Mouse (Mus musculus): ENCODE measurements at regions not wholly inside any gene's neighbourhood (a gene's known extent, or its start where the extent isn't known, plus 50 kb on each side); places are given as distances from the start of the nearest gene placed in this dataset.

DNA sequence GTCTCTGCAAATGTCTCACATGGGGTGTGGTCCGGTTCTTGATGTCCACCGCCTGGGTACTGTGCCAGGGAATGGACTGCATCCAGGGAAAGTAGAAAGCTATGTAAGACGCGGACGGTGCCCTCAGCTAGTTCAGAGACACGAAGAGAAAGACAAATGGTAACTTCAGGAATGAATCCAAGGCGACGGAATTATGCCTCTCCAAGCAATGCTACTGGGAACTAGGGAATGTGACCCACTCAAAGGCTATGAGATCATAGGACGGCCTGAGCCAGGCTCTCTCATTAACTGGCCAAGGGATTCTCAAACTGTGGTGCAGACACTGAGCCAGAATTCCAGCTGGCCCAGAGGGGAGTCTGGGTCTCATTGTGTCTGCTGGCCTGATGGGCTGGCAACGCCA lies 186.5 kb downstream of the Tle3 start:
- 96% methylated on average over 10 of the region's 10 CpGs for WGBS (ENCODE audit: missing documents)
- Histone ChIP-seq H3K27ac (no peak overlapping the region), H3K79me2 (ENCODE audit: inconsistent target) (no peaks in the 10 kb centered on the region), H3K4me3 (ENCODE audit: inconsistent target) (no peak overlapping the region), H3K36me3 (ENCODE audit: inconsistent target) (no peaks in the 10 kb centered on the region)

- no peak overlapping the region for H3K4me3 ChIP-seq (ENCODE audit: inconsistent target)
- WGBS (ENCODE audit: missing documents): 91% methylated on average over 7 of the region's 7 CpGs
- H3K79me2 ChIP-seq (ENCODE audit: inconsistent target): no peaks in the 10 kb centered on the region
- no peak overlapping the region for H3K27ac ChIP-seq
- no peaks in the 10 kb centered on the region for H3K36me3 ChIP-seq (ENCODE audit: inconsistent target)
These were observed 184.9 kb downstream of the Tle3 start for GRCm38 (mm10) chr9:61557025-61557424.

DNA sequence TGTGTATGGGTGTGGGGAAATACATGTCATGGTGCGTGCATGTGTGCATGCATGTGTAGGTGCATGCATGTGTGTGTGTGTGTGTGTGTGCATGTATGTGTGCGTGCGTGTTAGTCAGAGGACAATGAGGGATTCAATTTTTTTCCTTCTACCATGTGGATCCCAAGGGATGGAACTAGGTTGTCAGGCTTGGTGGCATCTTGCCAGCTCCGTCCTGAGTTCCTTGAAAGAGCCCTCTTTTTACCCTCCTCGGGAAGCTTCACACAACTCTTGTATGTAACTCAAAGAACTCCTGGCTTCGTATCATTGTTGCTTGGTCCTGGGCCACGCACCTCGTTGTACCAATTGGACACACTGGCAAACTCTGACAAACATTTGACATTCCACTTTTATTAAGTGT lies 183.0 kb downstream of the Tle3 start:
- Histone ChIP-seq H3K27ac (no peak overlapping the region), H3K36me3 (ENCODE audit: inconsistent target) (no peaks in the 10 kb centered on the region), H3K4me3 (ENCODE audit: inconsistent target) (no peak overlapping the region), H3K79me2 (ENCODE audit: inconsistent target) (no peaks in the 10 kb centered on the region)
- 95% methylated on average over 8 of the region's 8 CpGs for WGBS (ENCODE audit: missing documents)

GRCm38 (mm10) chr9:61554611-61555010 lies 182.4 kb downstream of the Tle3 start:
- 91% methylated on average over 7 of the region's 7 CpGs for WGBS (ENCODE audit: missing documents)
- Histone ChIP-seq H3K79me2 (ENCODE audit: inconsistent target) (no peaks in the 10 kb centered on the region), H3K4me3 (ENCODE audit: inconsistent target) (no peak overlapping the region), H3K27ac (no peak overlapping the region), H3K36me3 (ENCODE audit: inconsistent target) (no peaks in the 10 kb centered on the region)

DNA sequence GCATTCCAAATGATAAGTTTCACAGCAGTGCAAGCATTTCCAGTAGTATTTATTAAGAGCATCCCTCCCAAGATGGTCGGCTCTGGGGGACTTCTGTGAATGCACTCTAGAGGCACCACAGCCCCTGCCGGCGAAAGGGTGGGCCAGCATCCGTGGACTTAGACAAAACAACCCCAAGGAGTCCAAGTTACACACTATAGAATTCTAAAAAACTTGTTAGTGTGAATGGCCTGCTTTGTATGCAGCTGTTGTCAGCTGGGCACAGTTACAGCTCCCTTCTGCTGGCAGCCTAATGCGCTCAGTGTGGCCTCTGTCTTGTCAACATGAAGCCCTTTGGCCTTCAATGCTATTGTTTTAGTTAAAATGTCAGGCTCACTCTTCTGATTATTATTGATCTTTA lies 181.5 kb downstream of the Tle3 start:
- Histone ChIP-seq H3K27ac (no peak overlapping the region), H3K79me2 (ENCODE audit: inconsistent target) (no peaks in the 10 kb centered on the region)
- 91% methylated on average over 5 of the region's 5 CpGs for WGBS (ENCODE audit: missing documents)

DNA sequence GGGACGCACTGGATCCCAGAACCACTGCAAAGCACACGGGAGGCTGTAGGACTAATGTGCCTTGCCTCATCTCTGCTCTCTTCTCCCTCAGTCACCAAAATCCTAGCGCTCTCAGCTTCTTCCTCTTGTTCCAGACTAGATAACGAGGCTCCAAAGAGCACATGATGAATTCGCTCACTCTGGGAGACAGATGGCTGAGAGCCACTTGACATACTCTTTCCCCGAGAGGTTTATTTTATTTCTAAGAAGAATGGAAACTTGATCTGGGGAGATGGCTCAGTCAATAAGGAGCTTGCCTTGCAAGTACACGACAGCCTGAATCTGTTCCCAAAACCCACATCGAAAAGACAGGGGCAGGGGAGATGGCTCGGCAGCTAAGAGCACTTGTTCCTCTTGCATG lies 179.2 kb downstream of the Tle3 start:
- H3K79me2 ChIP-seq (ENCODE audit: inconsistent target): no peaks in the 10 kb centered on the region
- H3K4me3 ChIP-seq (ENCODE audit: inconsistent target): no peak overlapping the region
- no peak overlapping the region for H3K27ac ChIP-seq
- no peaks in the 10 kb centered on the region for H3K36me3 ChIP-seq (ENCODE audit: inconsistent target)
- 83% methylated on average over 8 of the region's 9 CpGs for WGBS (ENCODE audit: missing documents)

More for the DNA sequence above, 181.5 kb downstream of the Tle3 start:
- Histone ChIP-seq H3K4me3 (ENCODE audit: inconsistent target) (no peak overlapping the region), H3K36me3 (ENCODE audit: inconsistent target) (no peaks in the 10 kb centered on the region)

- Histone ChIP-seq H3K79me2 (ENCODE audit: inconsistent target) (no peaks in the 10 kb centered on the region), H3K4me3 (ENCODE audit: inconsistent target) (no peak overlapping the region), H3K27ac (no peak overlapping the region), H3K36me3 (ENCODE audit: inconsistent target) (no peaks in the 10 kb centered on the region)
- WGBS (ENCODE audit: missing documents): 73% methylated on average over 3 of the region's 3 CpGs
These were observed 178.2 kb downstream of the Tle3 start for GRCm38 (mm10) chr9:61550326-61550725.

DNA sequence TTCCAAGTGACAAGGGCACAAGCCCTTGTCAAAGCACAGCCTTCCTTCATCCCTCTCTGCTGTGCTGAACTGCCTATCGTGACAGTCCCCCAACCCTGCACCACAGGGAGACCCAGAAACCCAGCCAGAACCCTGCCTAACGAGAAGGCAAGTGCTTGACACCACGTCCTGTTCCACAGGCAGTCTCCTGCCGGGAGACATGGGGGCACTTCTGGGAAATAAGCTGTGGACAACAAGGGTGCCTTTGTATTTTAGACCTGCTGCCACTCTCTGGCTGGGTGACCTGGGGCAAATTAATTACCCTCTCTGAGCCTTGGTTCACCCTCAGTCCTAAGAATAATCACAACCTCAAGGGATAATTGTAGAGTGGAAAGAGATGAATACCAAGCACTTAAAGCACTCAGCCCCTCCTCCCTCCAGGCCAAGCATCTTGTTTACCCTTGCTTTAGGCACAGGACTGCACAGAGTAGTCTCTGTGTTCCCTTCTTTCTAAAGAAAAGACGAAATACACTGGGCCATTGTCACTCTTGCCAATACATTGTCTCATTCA lies 177.6 kb downstream of the Tle3 start:
- H3K27ac ChIP-seq: no peak overlapping the region
- H3K36me3 ChIP-seq (ENCODE audit: inconsistent target): no peaks in the 10 kb centered on the region
- no peak overlapping the region for H3K4me3 ChIP-seq (ENCODE audit: inconsistent target)
- WGBS (ENCODE audit: missing documents): 85% methylated on average over 5 of the region's 5 CpGs
- H3K79me2 ChIP-seq (ENCODE audit: inconsistent target): no peaks in the 10 kb centered on the region

DNA sequence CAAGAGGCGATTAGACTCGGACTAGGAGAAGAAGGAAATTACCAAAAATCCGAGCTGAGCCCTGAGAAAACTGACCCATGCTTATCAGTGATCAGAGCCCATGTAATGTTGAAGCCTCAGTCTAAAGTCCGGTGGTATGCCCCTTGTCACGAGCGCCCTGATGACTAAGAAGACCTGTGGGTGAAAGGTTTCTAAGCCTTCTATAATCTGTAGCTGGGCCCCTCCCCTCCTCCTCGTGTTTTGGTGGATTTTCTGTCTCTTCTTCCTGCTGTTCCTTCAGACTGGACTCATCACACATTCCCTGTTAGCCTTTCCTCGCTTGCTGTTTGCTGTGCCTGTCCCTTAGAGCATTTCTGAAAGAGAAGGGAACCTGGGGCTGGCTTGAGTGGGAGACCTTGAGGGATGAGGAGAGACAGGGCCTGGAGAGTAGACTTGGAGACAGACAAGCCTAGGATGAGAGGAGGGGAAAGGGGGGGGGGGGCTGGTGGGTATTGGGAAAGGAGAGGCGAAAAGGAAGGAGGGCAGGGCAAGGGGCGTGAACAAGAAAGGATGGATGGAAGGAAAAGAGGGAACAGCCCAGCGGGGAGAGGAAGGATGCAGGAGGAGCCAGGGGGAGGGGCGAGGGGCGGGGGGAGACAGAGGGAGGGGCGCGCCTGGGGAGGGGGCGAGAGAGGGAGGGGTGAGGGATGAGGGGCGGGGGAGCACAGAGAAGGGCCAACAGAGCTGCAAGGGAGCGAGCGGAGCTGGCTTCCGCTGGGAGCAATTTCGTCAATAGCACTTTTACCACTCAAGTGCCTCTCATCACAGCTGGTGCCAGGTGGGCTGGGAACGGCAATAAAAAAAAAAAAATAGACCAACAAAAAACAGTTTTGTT lies 165.4 kb downstream of the Tle3 start:
- H3K27ac ChIP-seq: no peak overlapping the region
- no peak overlapping the region for H3K4me3 ChIP-seq (ENCODE audit: inconsistent target)
- no peaks in the 10 kb centered on the region for H3K36me3 ChIP-seq (ENCODE audit: inconsistent target)
- no peaks in the 10 kb centered on the region for H3K79me2 ChIP-seq (ENCODE audit: inconsistent target)
- 80% methylated on average over 14 of the region's 22 CpGs for WGBS (ENCODE audit: missing documents)

DNA sequence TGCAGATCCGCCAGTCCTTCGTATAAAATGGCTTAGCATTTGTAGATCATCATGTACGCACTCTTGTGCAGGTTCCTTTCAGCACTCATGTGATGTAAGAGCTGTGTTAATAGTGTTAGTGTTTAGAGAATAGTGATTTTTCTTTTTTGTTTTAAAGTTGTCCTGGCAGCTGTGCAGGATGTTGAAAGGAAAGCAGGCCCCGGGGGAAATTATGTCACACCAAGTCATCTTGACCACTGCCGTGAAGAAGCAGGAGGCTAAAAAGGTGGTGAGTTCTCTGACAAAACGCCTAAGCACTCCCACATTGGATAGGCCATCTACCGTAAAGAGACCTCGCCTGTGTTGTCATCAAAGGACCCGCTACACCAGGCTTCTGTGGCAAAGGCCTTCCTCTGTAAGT lies 161.1 kb downstream of the Tle3 start:
- 78% methylated on average over 9 of the region's 9 CpGs for WGBS (ENCODE audit: missing documents)
- H3K27ac ChIP-seq: no peak overlapping the region
- no peaks in the 10 kb centered on the region for H3K79me2 ChIP-seq (ENCODE audit: inconsistent target)
- H3K4me3 ChIP-seq (ENCODE audit: inconsistent target): no peak overlapping the region
- no peaks in the 10 kb centered on the region for H3K36me3 ChIP-seq (ENCODE audit: inconsistent target)

DNA sequence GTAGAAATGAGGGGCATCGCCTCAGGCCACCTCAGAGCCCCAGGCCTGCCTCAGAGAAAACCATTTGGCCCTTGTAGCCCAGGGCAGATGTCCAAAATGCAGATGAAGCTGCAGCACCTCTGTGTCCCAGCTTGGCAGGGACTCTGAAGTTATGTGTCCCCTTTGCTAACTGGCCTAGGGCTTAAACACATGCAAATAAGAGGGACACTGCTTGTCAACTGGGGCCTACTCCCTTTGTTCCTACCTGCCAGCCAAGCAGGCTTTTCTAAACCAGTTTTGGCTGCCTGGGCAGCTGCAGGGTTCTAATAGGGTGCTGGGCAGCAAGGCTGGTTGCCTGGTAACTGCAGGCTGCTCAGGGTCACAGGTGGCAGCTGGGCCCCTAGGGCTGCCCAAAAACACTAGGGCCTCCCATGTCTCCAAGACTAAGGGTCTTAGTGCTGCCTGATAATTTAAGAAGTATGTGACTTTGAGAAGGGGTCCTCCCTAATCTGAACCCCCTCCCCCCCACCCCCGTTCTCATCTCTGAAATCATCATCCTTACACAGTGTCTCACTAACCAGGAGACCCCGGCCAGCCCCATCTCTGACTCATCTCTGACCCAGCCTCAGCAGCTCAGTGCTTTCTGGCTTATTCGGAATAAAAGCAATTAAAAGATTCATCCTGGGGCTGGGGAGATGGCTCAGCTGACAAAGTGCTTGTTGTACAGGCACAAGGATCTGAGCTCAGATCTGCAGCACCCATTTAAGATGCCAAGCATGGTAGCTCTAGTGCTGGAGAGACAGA lies 158.3 kb downstream of the Tle3 start:
- Histone ChIP-seq H3K79me2 (ENCODE audit: inconsistent target) (no peaks in the 10 kb centered on the region), H3K4me3 (ENCODE audit: inconsistent target) (no peak overlapping the region), H3K36me3 (ENCODE audit: inconsistent target) (no peaks in the 10 kb centered on the region), H3K27ac (no peak overlapping the region)
- WGBS (ENCODE audit: missing documents): 100% methylated on average over 3 of the region's 4 CpGs

DNA sequence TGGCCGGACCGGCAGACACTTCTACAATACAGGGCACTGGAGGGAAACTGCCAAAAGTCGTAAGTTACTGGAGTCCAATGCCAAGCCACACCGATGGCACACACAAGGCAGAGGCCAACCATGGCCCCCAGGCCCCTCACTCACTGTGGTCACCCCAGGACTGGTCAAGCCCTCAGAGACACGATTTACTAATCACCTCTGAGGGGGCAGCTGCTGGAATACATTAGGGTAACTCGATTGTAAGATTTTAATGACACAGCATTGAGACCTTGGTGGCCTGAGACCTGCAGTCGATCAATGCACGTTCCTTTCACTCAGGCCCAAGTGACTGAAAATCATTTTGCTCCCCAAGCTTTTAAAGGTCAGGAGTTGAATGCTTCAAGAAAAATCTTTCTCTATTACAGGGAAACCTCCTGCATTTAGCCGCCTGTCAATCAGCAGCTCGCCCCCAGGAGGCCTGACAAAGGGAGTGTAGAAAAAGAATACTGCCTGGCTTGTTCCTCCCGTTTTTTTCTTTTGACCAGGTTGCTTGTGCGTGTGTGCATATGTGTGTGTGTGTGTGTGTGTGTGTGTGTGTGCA lies 156.2 kb downstream of the Tle3 start:
- WGBS (ENCODE audit: missing documents): 92% methylated on average over 9 of the region's 12 CpGs
- Histone ChIP-seq H3K79me2 (ENCODE audit: inconsistent target) (no peaks in the 10 kb centered on the region), H3K4me3 (ENCODE audit: inconsistent target) (no peak overlapping the region), H3K36me3 (ENCODE audit: inconsistent target) (no peaks in the 10 kb centered on the region), H3K27ac (no peak overlapping the region)

GRCm38 (mm10) chr9:61527491-61528056 lies 155.4 kb downstream of the Tle3 start:
- Histone ChIP-seq H3K4me3 (ENCODE audit: inconsistent target) (no peak overlapping the region), H3K79me2 (ENCODE audit: inconsistent target) (no peaks in the 10 kb centered on the region), H3K27ac (no peak overlapping the region), H3K36me3 (ENCODE audit: inconsistent target) (no peaks in the 10 kb centered on the region)
- WGBS (ENCODE audit: missing documents): 74% methylated on average over 5 of the region's 5 CpGs

- no peak overlapping the region for H3K4me3 ChIP-seq (ENCODE audit: inconsistent target)
- 93% methylated on average over 5 of the region's 5 CpGs for WGBS (ENCODE audit: missing documents)
These were observed 148.0 kb downstream of the Tle3 start for GRCm38 (mm10) chr9:61520136-61520535.

More at GRCm38 (mm10) chr9:61520136-61520535, 148.0 kb downstream of the Tle3 start:
- H3K79me2 ChIP-seq (ENCODE audit: inconsistent target): no peaks in the 10 kb centered on the region
- no peak overlapping the region for H3K27ac ChIP-seq
- H3K36me3 ChIP-seq (ENCODE audit: inconsistent target): no peaks in the 10 kb centered on the region

Data from macrophage (primary cell).